Mouse (Mus musculus): ENCODE measurements around the gene Nodal. TPM values are rescaled to one million over a fixed set of nuclear protein-coding genes. Genes with fewer than 3 reads are reported as not detected.

Nodal gene
- total RNA-seq, 2 experiments from 2014 or later, result 0.10 TPM; not detected in 1

DNA sequence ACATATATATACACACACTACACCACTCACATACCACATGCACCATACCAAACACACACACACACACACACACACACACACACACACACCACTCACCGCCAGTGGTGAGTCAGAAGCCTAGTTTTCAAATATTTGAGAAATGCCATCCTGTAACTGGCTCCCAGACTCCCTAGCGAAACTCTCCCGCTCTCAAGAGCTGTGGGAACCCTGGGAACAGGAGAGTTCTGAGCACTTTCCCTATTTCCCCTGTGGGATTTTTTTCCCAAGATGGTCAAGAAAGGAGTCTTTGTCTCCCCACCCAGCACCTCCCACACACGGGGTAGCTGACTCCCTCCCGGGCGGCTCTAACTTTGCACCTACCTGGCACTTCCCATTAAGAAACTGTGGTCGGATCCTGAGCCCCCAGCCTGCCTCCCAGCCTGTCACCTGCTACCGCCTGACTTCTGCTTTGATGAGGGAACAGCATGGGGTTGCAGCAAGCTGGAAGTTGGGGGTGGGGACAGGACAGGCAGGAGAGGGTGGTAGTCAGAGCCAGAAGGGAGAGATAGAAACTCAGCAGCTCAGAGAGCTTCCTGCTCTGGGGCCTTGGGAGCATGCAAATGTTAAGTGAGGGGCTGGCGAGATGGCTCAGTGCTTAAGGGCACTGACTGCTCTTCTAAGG lies 23.2 kb upstream of the Nodal start:
- no peak for DNase-seq (ENCODE audit: low spot score)
- intact Hi-C loops (cut with DNase I), result loop anchor here (5.0 kb wide), 1 partner anchor 187 kb away; no protein-coding TSS in a partner anchor

- intact Hi-C loops (cut with DNase I), result loop anchor here (5.0 kb wide), 1 partner anchor 191 kb away; no protein-coding TSS in a partner anchor
- DNase-seq (ENCODE audit: low spot score), result no peak
Measured at GRCm38 (mm10) chr10:61398125-61398524, 19.6 kb upstream of the Nodal start.

DNA sequence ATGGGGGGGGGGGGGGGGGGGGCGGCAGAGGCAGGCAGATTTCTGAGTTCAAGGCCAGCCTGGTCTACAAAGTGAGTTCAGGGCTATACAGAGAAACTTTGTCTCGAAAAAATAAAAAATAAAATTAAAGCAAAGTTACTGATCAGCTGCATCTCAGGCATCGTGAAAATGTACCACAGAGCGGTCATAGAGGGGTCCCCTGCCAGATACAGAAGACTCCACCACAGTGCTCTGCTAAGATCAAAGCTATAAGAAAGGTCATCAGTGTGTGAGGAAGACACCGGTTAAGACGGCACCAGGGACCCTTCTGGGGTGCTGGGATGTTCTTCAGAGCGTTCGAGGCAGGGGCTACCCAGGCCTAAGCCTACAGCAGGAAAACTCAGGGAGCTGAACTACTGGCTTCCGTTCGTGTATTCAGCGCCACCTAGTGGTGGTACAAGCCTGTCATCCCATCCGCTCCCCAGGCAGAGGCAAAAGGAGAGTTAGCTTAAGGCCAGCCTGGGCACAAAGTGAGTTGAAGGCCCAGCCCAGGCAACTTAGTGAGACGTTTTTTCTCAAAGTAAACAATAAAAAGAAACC lies 18.5 kb upstream of the Nodal start:
- intact Hi-C loops (cut with DNase I), result loop anchor here (5.0 kb wide), 1 partner anchor 192 kb away; no protein-coding TSS in a partner anchor
- DNase-seq (ENCODE audit: low spot score), result peak; percentile 53

DNA sequence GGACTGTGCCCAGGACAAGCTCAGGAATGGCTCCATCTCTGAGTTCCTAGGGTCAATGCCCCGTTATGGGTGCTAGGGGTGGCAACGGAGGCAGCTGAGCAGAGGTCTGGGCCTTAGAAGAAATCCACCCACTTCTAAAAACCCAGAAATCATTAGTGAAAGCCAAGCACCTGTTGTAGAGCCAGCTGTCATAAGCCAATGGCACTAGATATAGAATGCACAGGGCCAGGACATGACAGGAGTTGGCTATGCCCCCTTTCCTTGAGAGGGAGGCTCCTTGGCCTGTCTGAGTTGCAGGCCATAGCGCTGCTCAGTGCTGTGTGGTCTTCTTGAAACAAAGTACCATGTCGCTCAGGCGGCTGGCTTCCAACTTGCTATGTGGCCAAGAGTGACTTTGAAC lies 17.4 kb upstream of the Nodal start:
- intact Hi-C loops (cut with DNase I), result loop anchor here (1.0 to 5.0 kb wide), 2 partner anchors 59 to 203 kb away; no protein-coding TSS in a partner anchor
- no peak for DNase-seq (ENCODE audit: low spot score)

GRCm38 (mm10) chr10:61402480-61402879 lies 15.3 kb upstream of the Nodal start:
- intact Hi-C loops (cut with DNase I), result loop anchor here (5.0 kb wide), 1 partner anchor 205 kb away; no protein-coding TSS in a partner anchor

DNA sequence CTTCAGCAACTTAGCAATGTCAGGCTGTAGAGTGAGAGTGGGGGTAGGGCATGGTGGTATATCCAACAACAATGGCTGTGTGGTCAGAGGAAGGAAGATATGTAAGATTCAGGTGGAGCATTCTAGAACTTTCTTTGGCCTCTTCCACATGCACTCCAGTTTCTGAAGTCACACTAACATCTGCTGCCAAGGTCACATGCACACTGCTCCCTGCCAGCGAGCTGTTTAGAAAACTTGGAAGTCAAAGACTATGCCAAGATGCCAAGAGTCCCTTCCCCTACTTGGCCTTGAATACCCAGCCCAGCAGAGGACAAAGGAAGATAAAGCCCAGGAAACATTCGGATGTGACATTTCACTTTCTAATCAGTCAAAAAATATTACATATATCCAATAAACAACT lies 14.9 kb upstream of the Nodal start:
- DNase-seq (ENCODE audit: low spot score), result no peak
- intact Hi-C loops (cut with DNase I), result loop anchor here (5.0 kb wide), 1 partner anchor 206 kb away; no protein-coding TSS in a partner anchor

More at GRCm38 (mm10) chr10:61402480-61402879, 15.3 kb upstream of the Nodal start:
- DNase-seq (ENCODE audit: low spot score), result no peak

DNA sequence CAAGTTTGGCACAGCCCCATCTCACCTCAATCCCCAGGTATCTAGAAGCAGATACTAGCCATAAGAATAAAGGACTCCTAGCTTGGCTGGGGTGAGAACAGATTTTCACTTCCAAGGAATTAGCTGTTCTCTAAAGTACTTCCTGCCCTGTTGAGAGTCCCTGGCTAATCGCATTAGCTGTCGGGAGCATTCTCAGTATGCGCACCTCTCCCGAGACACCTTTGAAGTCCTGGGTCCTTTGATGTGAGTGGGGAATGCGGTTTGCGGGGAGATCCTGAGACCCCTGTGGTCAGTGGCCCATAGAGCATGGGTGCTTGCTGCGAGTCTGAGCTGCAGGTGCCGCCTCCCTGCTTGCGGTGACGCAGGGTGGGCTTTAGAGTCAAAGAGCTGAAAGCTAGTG lies 11.8 kb upstream of the Nodal start:
- intact Hi-C loops (cut with DNase I), result no loop called here
- DNase-seq (ENCODE audit: low spot score), result no peak

DNA sequence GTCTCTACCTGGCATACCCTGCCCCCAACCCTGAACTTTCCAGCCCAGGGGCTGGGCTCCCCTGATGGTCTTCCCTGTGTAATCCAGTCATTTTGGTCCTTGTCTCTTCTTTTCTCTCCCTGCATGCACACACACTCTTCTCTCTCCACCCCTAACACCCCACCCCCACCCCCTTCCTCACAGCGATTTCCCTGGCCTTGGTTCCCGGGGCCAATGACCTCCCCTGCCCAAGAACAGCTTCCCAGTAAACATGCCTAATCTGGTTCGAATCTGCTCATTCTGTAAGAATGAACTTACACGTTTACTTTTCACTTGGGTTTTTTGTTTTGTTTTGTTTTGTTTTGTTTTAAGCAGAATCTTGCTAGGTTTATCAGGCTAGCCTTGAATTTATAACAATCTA lies 8.0 kb upstream of the Nodal start:
- intact Hi-C loops (cut with DNase I), result no loop called here
- DNase-seq (ENCODE audit: low spot score), result no peak

GRCm38 (mm10) chr10:61410193-61410592 lies 7.6 kb upstream of the Nodal start:
- DNase-seq (ENCODE audit: low spot score), result no peak
- intact Hi-C loops (cut with DNase I), result no loop called here

DNA sequence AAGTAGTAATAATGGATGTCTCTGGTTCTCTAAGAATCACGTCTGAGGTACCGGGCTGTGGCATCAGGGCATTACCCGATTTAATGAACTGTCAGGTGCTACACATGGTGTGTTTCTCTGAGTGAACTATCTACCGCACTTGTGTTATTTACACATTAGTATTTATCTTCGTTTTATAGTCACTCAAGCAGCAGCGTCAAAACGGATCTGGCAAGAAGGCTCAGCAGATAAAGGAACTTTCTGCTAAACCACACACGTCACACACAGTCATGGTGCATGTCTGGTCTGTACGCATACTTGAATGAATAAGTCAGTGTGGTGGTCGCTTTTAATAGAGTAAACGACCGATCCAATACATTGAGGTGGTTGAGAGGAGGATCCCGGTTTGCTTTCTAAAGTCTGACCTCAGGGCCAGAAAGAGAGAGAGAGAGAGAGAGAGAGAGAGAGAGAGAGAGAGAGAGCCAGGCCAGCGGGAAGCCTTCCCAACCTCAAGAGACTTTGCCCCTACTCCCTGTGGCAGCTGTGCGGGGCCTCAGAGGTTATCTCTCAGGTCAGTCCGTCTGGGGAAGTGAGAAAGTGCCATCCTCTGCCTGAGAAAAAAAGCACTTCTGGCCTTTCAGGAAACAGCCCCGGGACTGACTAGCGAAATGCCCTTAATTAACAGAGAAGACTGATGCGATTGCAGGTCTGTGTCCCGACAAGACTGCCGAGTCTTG lies 4.7 kb upstream of the Nodal start:
- no peak for DNase-seq (ENCODE audit: low spot score)
- intact Hi-C loops (cut with DNase I), result no loop called here

DNA sequence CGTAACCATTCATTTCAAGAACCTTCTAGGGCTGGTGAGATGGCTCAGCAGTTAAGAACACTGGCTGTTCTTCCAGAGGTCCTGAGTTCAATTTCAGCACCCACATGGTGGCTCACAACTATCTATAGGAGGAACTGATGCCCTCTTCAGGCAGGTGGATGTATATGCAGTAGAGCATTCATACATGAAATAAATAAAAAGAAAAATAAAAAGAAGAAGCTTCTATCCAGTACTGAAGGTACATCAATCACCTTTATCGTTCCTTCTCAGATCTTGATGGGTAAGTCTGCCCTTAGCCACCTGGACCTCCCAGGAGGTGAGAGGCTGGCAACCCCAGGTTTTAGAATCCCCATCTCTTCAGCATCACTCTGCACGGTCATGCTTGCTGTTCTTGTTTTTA lies 2.5 kb upstream of the Nodal start:
- intact Hi-C loops (cut with DNase I), result loop anchor here (5.0 kb wide), 1 partner anchor 37 kb away; the partner anchor contains the start of gene Eif4ebp2
- DNase-seq (ENCODE audit: low spot score), result no peak

GRCm38 (mm10) chr10:61415890-61416289 lies 1.9 kb upstream of the Nodal start:
- intact Hi-C loops (cut with DNase I), result loop anchor here (5.0 kb wide), 1 partner anchor 36 kb away; the partner anchor contains the start of gene Eif4ebp2
- no peak for DNase-seq (ENCODE audit: low spot score)

DNA sequence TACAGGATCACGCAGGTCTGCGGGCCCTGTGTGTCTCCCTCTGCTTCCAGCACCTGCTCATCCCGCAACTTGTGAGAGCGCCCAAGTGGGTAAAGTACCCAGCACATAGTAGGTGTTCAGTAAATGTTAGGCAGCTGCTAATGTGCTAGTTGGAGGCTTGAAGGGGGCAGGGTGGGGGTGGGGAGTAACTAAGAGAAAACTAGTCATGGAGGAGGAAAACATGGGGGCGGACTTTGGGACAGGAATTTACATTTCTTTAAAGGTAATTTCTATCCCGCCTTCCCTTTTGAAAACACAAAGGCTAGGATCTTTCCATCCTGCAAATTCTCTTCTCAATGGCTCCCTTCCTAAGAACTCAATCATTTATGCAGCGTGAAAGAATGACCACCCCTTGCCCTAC lies 1.2 kb upstream of the Nodal start:
- no peak for DNase-seq (ENCODE audit: low spot score)
- intact Hi-C loops (cut with DNase I), result loop anchor here (5.0 kb wide), 1 partner anchor 36 kb away; the partner anchor contains the start of gene Eif4ebp2

GRCm38 (mm10) chr10:61417046-61417445 lies 726 bp upstream of the Nodal start:
- no peak for DNase-seq (ENCODE audit: low spot score)
- intact Hi-C loops (cut with DNase I), result loop anchor here (5.0 kb wide), 1 partner anchor 35 kb away; the partner anchor contains the start of gene Eif4ebp2

- DNase-seq (ENCODE audit: low spot score), result no peak
Measured at GRCm38 (mm10) chr10:61418131-61418900, 544 bp downstream of the Nodal start.

DNA sequence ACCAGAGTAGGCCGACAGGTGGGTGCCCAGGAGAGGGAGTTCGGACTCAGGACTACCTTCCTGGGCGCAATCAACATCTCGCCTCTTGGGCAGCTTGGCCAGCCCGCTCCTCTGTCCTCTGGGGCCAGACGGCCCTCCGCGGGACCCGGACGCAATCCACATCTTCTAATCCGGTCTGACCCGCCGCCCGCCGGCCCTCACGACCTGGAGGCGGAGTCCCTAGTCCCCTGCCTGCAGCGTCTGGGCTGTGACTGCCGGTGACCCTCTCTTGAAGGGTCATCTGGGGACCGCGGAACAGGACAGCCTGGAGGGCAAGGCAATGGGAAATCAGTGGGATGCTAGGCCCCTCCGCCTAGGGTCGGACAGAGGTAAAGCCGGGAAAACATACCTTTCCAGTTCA lies 1.4 kb downstream of the Nodal start:
- intact Hi-C loops (cut with DNase I), result loop anchor here (5.0 kb wide), 1 partner anchor 33 kb away; the partner anchor contains the start of gene Eif4ebp2
- no peak for DNase-seq (ENCODE audit: low spot score)

More at GRCm38 (mm10) chr10:61418131-61418900, 544 bp downstream of the Nodal start:
- intact Hi-C loops (cut with DNase I), result loop anchor here (5.0 kb wide), 1 partner anchor 34 kb away; the partner anchor contains the start of gene Eif4ebp2

GRCm38 (mm10) chr10:61420011-61420410 lies 2.2 kb downstream of the Nodal start:
- no peak for DNase-seq (ENCODE audit: low spot score)
- intact Hi-C loops (cut with DNase I), result no loop called here

DNA sequence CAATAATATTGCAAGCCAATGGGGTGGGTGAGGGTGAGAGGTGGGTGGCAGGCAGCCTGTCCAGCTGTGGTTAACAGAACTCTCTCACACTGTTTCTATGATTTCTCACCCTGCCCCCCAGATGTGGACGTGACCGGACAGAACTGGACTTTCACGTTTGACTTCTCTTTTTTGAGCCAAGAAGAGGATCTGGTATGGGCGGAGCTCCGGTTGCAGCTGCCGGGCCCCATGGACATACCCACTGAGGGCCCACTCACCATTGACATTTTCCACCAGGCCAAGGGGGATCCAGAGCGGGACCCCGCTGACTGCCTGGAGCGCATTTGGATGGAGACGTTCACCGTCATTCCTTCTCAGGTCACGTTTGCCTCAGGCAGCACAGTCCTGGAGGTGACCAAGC lies 5.1 kb downstream of the Nodal start:
- DNase-seq (ENCODE audit: low spot score), result no peak
- intact Hi-C loops (cut with DNase I), result no loop called here

DNA sequence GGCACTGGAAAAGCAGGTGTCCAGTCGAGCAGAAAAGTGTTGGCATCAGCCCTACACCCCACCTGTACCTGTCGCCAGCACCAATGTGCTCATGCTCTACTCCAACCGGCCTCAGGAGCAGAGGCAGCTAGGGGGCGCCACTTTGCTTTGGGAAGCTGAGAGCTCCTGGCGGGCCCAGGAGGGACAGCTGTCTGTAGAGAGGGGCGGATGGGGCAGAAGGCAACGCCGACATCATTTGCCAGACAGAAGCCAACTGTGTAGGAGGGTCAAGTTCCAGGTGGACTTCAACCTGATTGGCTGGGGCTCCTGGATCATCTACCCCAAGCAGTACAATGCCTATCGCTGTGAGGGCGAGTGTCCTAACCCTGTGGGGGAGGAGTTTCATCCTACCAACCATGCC lies 5.5 kb downstream of the Nodal start:
- no peak for DNase-seq (ENCODE audit: low spot score)
- intact Hi-C loops (cut with DNase I), result no loop called here

DNA sequence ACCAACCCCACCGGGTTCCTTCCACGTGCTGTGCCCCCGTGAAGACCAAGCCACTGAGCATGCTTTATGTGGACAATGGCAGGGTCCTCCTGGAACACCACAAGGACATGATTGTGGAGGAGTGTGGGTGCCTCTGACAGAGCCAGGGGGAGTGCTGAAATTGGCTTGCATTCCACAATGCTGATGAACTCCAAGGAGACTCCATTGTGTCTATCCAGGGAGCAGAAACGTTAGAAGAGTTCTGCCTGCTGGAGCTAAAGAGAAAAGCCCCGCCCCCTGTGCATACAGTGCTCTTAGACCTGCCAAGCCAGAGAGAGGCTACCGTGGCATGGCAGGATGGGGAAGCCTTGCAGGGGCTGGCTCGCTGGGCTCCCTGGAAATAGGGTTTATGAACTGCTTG lies 6.7 kb downstream of the Nodal start:
- no peak for DNase-seq (ENCODE audit: low spot score)
- intact Hi-C loops (cut with DNase I), result no loop called here

All from heart, postnatal 25 days (tissue).